Mouse (Mus musculus) large intestine, adult 2 months (tissue): ENCODE measurements around the gene Mgat5b. TPM values are rescaled to one million over a fixed set of nuclear protein-coding genes. Genes with fewer than 3 reads are reported as not detected.
"Not testable (repeated sequence)": the region's sequence is repeated elsewhere in the genome, so short reads cannot be mapped to it uniquely, and the experiment has no call there.

Source experiments
- DNase-seq: peaks from one replicate; pipeline ENCODE4 v3.0.0-alpha.2; 2012; ENCODE audit warnings: low read depth, low spot score
- WGBS: fragments of 180-500 bp; shearing (Covaris S2); methylation state at CpG from one replicate; pipeline ENCODE4 v1.1.7; 2018; 5-methylcytosine and 5-hydroxymethylcytosine counted together
- polyA plus RNA-seq: library from polyadenylated mRNA; depleted of rRNA; stranded (reverse); fragments of >200 nt; gene quantifications from 2 replicates; pipeline ENCODE4 v1.2.3, GENCODE M21; 2012; rRNA removed

The Mgat5b gene
- 0.03 and 0.15 TPM in 2 replicates for polyA plus RNA-seq

GRCm38 (mm10) chr11:116918323-116919185, at the start of gene Mgat5b:
Gene Mgat5b (plus strand): TSS chr11:116918863.
- 1% methylated on average over 89 of the region's 90 CpGs for WGBS
- peak; percentile 19 for DNase-seq

DNA sequence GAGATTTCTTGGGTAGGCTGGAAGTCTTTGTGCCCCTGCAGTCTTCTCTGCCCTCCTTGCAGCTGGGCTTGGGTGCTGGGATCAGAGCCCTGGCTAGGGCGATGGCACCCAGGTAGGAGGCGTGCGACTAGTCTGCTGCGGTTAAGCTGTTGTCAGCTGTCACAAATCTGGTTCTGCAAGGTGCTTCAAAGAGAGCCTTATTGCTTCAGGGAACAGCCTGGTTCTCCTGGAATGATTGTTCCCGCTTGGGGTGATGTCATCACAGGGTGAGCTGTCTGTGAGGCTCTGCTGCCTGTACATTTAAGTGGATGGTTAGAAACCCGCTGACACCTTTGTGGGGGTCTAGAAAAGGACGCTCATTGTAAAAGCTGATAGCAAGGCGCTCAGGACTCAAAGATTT, 49.4 kb upstream of the Mgat5b start:
- no peak for DNase-seq

GRCm38 (mm10) chr11:116869641-116870040, 49.0 kb upstream of the Mgat5b start:
- no peak for DNase-seq
- WGBS: 85% methylated on average over 4 of the region's 4 CpGs

More for the DNA sequence above, 49.4 kb upstream of the Mgat5b start:
- WGBS: 75% methylated on average over 8 of the region's 8 CpGs

GRCm38 (mm10) chr11:116871538-116871937, 47.1 kb upstream of the Mgat5b start:
- WGBS: 93% methylated on average over 9 of the region's 9 CpGs
- no peak for DNase-seq

- 83% methylated on average over 20 of the region's 20 CpGs for WGBS
These were observed 44.7 kb upstream of the Mgat5b start for GRCm38 (mm10) chr11:116873987-116874386.

GRCm38 (mm10) chr11:116878454-116878853, 40.2 kb upstream of the Mgat5b start:
- WGBS: 47% methylated on average over 8 of the region's 8 CpGs
- DNase-seq: peak; percentile 32

More at GRCm38 (mm10) chr11:116873987-116874386, 44.7 kb upstream of the Mgat5b start:
- DNase-seq: no peak

- no peak for DNase-seq
- 37% methylated on average over 7 of the region's 7 CpGs for WGBS
These were observed 37.8 kb upstream of the Mgat5b start for GRCm38 (mm10) chr11:116880839-116881238.

DNA sequence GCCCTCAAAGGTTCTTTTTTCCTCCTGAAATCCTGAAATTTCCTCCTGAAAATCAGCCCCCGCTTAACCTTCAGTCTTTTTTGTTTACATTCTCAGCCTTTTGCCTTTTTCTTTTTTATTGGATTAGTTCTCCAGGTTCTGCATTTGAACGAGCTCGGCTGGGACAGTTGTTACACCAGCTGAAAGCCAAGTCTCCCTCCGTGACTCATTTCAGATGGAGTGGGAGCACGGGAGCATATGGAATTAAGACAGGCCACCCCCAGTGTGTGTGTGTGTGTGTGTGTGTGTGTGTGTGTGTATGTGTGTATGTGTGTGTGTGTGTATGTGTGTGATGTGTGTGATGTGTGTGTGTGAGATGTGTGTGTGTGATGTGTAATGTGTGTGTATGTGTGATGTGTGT, 37.2 kb upstream of the Mgat5b start:
- DNase-seq: no peak

DNA sequence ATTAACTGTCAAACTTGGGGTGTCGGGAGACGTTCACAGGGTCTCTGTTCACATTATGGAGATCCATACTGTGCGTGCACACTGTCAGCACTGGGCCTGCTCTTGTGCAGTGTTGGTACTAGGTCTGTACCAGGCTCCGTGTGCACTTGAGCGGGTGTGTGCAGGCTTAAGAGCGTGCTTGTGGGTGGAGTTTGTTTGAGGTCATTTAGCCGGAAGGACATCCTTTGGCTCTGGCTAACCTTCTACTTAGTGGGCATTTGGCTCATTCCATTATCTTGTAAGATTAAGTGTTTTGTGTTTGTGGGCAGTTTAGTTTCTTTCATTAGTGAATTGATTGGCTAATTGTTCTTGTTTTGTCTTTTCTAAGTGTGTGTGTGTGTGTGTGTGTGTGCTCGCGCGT, 36.2 kb upstream of the Mgat5b start:
- DNase-seq: no peak
- WGBS: 82% methylated on average over 10 of the region's 10 CpGs

More for the DNA sequence above, 37.2 kb upstream of the Mgat5b start:
- 28% methylated on average over 5 of the region's 5 CpGs for WGBS

DNA sequence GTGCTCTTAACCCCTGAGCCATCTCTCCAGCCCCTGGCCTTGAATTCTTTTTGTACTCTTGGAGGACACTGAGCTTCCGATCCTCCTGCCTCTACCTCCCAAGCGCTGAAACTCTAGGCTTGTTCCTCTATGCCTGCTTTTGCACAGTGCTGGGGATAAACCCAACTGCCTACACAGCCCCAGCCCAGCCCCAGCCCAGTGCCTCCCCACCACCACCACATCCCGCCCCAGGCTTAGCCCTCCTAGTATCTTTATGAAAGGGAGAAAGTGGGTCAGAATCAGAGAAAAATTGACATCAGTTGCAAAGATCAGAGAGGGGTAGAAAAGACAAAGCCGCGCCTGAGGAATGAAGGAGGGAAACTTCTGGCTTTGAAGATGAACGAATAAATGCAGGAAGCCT, 34.6 kb upstream of the Mgat5b start:
- WGBS: 81% methylated on average over 6 of the region's 6 CpGs
- no peak for DNase-seq

DNA sequence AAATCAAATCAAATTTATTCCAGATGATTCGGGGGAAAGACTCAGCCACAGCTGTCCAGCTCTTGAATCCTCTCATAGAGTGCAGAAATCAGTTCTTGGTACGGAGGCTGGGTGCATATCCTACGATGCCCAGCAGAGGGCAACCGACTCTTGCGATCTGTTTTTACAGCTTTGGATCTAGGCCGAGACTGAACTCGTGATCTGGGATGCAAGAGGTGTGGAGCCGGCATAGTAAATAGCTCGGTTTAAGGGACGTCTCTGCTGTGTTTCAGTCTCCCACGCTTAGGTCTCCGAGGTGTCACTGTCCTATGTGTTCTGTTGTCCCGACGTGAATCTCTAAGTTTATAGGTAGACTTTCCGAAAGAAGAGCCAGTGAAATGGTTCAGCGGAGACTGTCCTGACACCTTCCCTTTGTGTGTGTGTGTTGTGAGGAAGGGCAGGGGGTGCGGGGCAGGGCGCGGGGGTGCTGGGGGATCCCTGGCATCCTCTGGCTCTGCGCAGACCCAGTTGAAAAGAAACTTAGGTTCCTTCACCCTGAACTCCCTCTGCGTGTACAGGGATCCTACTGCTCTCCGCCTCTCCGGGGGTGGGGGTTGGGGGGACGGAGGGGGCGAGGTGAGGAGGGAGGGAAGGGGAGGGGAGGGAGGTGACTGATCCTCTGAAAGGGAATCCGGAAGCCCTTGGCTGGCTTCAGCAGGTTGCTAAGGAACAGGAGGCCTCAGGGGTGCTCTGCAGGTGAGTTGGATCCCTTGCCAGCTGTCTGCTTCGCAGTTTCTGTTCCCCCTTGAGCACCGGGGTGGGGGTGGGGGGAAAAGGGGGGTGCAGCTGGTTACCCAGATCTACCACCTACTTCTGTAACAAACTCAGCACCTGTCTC, 33.1 kb upstream of the Mgat5b start:
- WGBS: 4% methylated on average over 28 of the region's 28 CpGs
- peak; percentile 64 for DNase-seq

- WGBS: 73% methylated on average over 5 of the region's 5 CpGs
- DNase-seq: no peak
These were observed 31.5 kb upstream of the Mgat5b start for GRCm38 (mm10) chr11:116887136-116887535.

DNA sequence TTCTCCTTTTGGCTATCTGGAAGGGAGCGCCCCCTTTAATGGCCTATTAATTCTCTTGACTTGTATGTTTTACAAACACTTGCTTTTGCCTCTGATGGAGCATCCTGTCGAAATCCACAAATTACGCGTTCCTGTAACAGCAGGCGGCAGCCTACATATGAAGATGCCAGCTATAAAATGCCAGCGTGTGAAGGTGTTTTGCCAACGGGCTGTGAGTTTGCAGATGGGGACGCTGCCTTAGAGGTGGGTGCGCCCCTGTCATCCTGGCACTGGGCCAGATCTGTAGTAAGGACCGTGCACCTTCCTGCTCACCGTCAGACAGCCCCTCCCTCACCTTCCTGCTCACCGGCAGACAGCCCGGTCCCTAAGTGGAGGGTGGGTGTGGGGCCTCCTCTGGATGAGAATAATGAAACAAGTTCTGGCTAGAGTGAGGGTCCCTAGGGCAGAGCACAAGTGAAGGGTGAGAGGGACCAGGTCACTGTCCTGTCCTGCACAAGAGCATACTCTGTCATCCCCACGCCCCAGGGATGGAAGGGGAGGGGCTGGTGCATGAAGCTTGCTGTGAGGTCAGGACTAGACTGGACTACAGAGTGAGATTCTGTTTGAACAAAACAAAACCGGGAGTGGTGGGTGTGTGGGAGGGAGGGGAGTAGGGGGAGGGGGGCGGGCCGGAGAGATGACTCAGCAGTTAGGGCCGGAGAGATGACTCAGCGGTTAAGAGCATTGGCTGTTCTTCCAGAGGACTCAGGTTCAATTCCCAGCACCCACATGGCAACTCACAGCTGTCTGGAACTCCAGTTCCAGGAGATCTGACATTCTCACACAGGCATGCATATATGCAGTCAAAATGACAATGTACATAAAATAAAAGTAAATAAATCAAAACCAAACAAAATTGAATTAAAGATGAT, 24.9 kb upstream of the Mgat5b start:
- no peak for DNase-seq
- 24% methylated on average over 19 of the region's 19 CpGs for WGBS

DNA sequence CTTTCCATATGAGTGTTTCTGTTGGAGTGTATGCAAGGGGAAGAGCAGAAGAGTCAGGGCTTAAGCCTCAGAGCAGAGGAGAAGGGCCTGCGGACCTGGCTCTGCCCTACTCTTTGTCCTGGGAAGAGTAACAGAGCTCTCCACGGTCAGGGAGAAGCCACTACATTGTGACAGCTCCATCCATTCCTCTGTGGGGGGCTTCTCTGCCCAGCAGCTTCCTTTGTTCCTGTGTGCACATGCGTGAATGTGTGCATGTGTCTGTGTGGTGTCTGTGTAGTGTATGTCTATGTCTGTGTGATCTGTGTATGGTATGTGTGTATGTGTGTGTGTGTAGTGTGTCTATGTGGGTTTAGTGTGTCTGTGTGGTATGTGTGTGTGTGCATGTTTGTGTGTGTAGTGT, 23.3 kb upstream of the Mgat5b start:
- DNase-seq: no peak
- 82% methylated on average over 3 of the region's 3 CpGs for WGBS

- no peak for DNase-seq
- 86% methylated on average over 12 of the region's 12 CpGs for WGBS
These were observed 19.4 kb upstream of the Mgat5b start for GRCm38 (mm10) chr11:116899247-116899646.

DNA sequence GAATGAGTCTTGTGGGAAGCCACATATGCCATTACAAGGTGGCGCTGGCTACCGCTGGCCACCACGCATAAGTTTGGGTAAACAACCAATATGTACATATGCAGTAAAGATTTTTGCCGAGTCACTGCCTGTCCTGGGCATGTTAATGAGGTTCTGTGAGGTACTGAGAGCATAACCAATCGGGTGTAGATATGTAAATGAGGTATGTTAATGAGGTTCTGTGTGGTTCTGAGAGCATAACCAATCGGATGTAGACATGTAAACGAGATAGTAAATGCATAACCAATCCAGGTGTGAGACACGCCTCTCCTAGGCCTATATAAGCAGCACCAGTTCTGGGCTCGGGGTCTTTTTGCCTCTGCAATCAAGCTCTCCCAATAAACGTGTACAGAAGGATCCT, 16.1 kb upstream of the Mgat5b start:
- DNase-seq: not testable (repeated sequence)
- WGBS: 78% methylated on average over 10 of the region's 10 CpGs

- 6% methylated on average over 23 of the region's 23 CpGs for WGBS
- peak; percentile 10 for DNase-seq
These were observed 12.8 kb upstream of the Mgat5b start for GRCm38 (mm10) chr11:116905741-116906456.

DNA sequence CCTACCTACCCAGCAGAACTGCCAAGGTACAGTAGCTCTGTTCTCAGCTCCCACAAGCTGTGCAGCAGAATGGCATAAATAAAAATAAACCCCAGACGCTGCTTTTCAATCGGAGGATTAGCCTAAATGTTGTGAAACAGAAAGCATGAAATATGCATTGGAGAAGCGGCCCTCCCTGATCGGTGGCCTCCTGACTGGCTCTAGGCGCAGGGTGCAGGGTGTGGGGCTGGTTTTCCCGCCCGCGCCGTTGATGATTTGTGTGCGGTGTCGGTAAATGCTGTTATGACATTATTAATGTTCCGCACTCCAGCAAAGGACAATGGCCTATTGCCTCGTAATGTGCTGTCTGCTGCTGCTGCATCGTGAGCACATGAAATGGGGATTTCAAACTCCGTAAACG, 5.1 kb upstream of the Mgat5b start:
- WGBS: 56% methylated on average over 16 of the region's 16 CpGs
- no peak for DNase-seq
